Mouse (Mus musculus) liver, adult 2 months (tissue): Measurements from ENCODE around the gene St6galnac3.

Experiments used
- CTCF ChIP-seq: fragments of 200-500 bp; IDR thresholded peaks from 2 replicates; pipeline ENCODE4 v1.5.1; 2011; ENCODE audit warnings: low read depth, low read length, control low read depth
- POLR2A ChIP-seq: fragments of 200-500 bp; IDR thresholded peaks from 2 replicates; pipeline ENCODE4 v1.6.1; 2011; ENCODE audit warnings: low read length, control low read depth; ENCODE audit not compliant: insufficient read depth; ENCODE audit errors: extremely low read depth

GRCm38 (mm10) chr3:153728577-153728976, 3.6 kb upstream of the St6galnac3 start:
- TF ChIP-seq POLR2A, result no peak
- TF ChIP-seq CTCF, result no peak
